Mouse (Mus musculus) CH12.LX (cell line): ENCODE results near the gene 1700086D15Rik. TPM values are rescaled to one million over a fixed set of nuclear protein-coding genes. Genes with fewer than 3 reads are reported as not detected.
A peak's percentile ranks its signal among the peaks of the same experiment; 100 is the strongest.

Experiments used
- DNase-seq: peaks from one replicate; pipeline ENCODE4 v3.0.0-alpha.2; 2013; ENCODE audit errors: extremely low read depth
- H3K27ac ChIP-seq: 2 replicates; pipeline ENCODE4 v1.5.1; 2012; ENCODE audit warnings: low read depth, mild to moderate bottlenecking, control low read depth, moderate library complexity; ENCODE audit not compliant: insufficient read depth
- H3K27me3 ChIP-seq: replicated peaks from 2 replicates; pipeline ENCODE3; 2012; ENCODE audit warnings: inconsistent platforms
- H3K36me3 ChIP-seq, 2 experiments: replicated peaks in 1 of 2; 2 replicates each; pipeline versions ENCODE3 to v1.6.1; 2012; ENCODE audit warnings: inconsistent platforms in 1 of 2, low read length in 1 of 2, mild to moderate bottlenecking in 1 of 2, mixed read lengths in 1 of 2, moderate library complexity in 1 of 2; ENCODE audit not compliant: control insufficient read depth in 1 of 2, insufficient read depth in 1 of 2
- H3K4me1 ChIP-seq, 2 experiments: 2 replicates each; pipeline ENCODE4 v1.6.1; 2012; ENCODE audit warnings: inconsistent platforms in 1 of 2, moderate library complexity in 1 of 2; ENCODE audit not compliant: insufficient read depth in 2 of 2, control insufficient read depth in 1 of 2
- H3K4me2 ChIP-seq: 2 replicates; pipeline ENCODE4 v1.6.1; 2012; ENCODE audit warnings: low read depth, mild to moderate bottlenecking, control low read depth; ENCODE audit not compliant: poor library complexity, insufficient read depth, severe bottlenecking
- H3K4me3 ChIP-seq, 3 experiments: fragments of 150-350 bp in 1 of 3; sonication (generic) in 1 of 3; replicated peaks in 1 of 3; 2 replicates each; pipeline versions ENCODE3 to v1.5.1; 2011 to 2012; ENCODE audit warnings: low read depth in 2 of 3, low read length in 2 of 3, mild to moderate bottlenecking in 2 of 3, moderate library complexity in 2 of 3, control low read depth in 1 of 3, improper control_type of control experiment in 1 of 3, inconsistent platforms in 1 of 3, mixed read lengths in 1 of 3; ENCODE audit not compliant: poor library complexity in 1 of 3
- H3K79me2 ChIP-seq: replicated peaks from 2 replicates; pipeline ENCODE4 v1.6.1; 2012; ENCODE audit warnings: mild to moderate bottlenecking, moderate library complexity; ENCODE audit not compliant: control insufficient read depth, poor library complexity, insufficient read depth, severe bottlenecking; ENCODE audit errors: extremely low read depth
- H3K9ac ChIP-seq: 2 replicates; pipeline ENCODE4 v1.6.1; 2012; ENCODE audit warnings: low read depth, mild to moderate bottlenecking, control low read depth, moderate library complexity; ENCODE audit not compliant: insufficient read depth
- H3K9me3 ChIP-seq: replicated peaks from 2 replicates; pipeline ENCODE3; 2012; ENCODE audit warnings: low read length, inconsistent platforms, mixed read lengths
- CHD2 ChIP-seq: IDR thresholded peaks from 2 replicates; pipeline ENCODE4 v1.6.1; 2011; ENCODE audit warnings: low read length, improper control_type of control experiment
- CTCF ChIP-seq, 2 experiments: IDR thresholded peaks in 1 of 2; conservative IDR thresholded peaks in 1 of 2; 2 replicates each; pipeline ENCODE4 v1.5.1; 2011 to 2012; ENCODE audit warnings: low read depth in 2 of 2, low read length in 2 of 2, improper control_type of control experiment in 1 of 2, inconsistent platforms in 1 of 2, mild to moderate bottlenecking in 1 of 2, moderate library complexity in 1 of 2
- GABPA ChIP-seq: IDR thresholded peaks from 2 replicates; pipeline ENCODE4 v1.6.1; 2012; ENCODE audit warnings: low read depth, low read length, improper control_type of control experiment, inconsistent platforms; ENCODE audit not compliant: insufficient replicate concordance
- HCFC1 ChIP-seq: IDR thresholded peaks from 2 replicates; pipeline ENCODE4 v1.6.1; 2012; ENCODE audit warnings: low read depth, mild to moderate bottlenecking, inconsistent platforms, low read length, improper control_type of control experiment
- JUND ChIP-seq: conservative IDR thresholded peaks from 2 replicates; pipeline ENCODE4 v1.6.1; 2011; ENCODE audit warnings: low read depth, low read length, improper control_type of control experiment
- MAFK ChIP-seq: IDR thresholded peaks from 2 replicates; pipeline ENCODE4 v1.6.1; 2011; ENCODE audit warnings: low read length, improper control_type of control experiment; ENCODE audit not compliant: insufficient replicate concordance
- MAZ ChIP-seq: IDR thresholded peaks from 2 replicates; pipeline ENCODE4 v1.6.1; 2012; ENCODE audit warnings: low read depth, mild to moderate bottlenecking, inconsistent platforms, low read length, improper control_type of control experiment, moderate library complexity
- MEF2A ChIP-seq: IDR thresholded peaks from 2 replicates; pipeline ENCODE4 v1.6.1; 2014; ENCODE audit warnings: low read depth, mild to moderate bottlenecking, inconsistent platforms, low read length, improper control_type of control experiment, borderline replicate concordance
- MXI1 ChIP-seq: IDR thresholded peaks from 2 replicates; pipeline ENCODE4 v1.6.1; 2011; ENCODE audit warnings: mild to moderate bottlenecking, low read depth, low read length, improper control_type of control experiment
- NELFE ChIP-seq: IDR thresholded peaks from 2 replicates; pipeline ENCODE4 v1.6.1; 2011; ENCODE audit warnings: low read depth, low read length, improper control_type of control experiment
- PAX5 ChIP-seq: IDR thresholded peaks from 2 replicates; pipeline ENCODE4 v1.6.1; 2012; ENCODE audit warnings: low read length, inconsistent platforms, mixed read lengths
- POLR2A ChIP-seq: IDR thresholded peaks from 2 replicates; pipeline ENCODE4 v1.6.1; 2011; ENCODE audit warnings: low read depth, mild to moderate bottlenecking, improper control_type of control experiment, low read length
- RAD21 ChIP-seq: IDR thresholded peaks from 2 replicates; pipeline ENCODE4 v1.6.1; 2011; ENCODE audit warnings: low read depth, mild to moderate bottlenecking, low read length, improper control_type of control experiment, moderate library complexity
- SIN3A ChIP-seq: IDR thresholded peaks from 2 replicates; pipeline ENCODE4 v1.6.1; 2012; ENCODE audit warnings: low read length, improper control_type of control experiment, inconsistent platforms
- SMC3 ChIP-seq: IDR thresholded peaks from 2 replicates; pipeline ENCODE4 v1.6.1; 2011; ENCODE audit warnings: low read depth, low read length, improper control_type of control experiment
- USF1 ChIP-seq: IDR thresholded peaks from 2 replicates; pipeline ENCODE4 v1.6.1; 2014; ENCODE audit warnings: low read depth, mild to moderate bottlenecking, inconsistent platforms, low read length, improper control_type of control experiment
- ZC3H11A ChIP-seq: IDR thresholded peaks from 2 replicates; pipeline ENCODE4 v1.6.1; 2012; ENCODE audit warnings: low read depth, mild to moderate bottlenecking, inconsistent platforms, low read length, improper control_type of control experiment
- ZMIZ1 ChIP-seq: IDR thresholded peaks from 2 replicates; pipeline ENCODE4 v1.6.1; 2012; ENCODE audit warnings: low read depth, mild to moderate bottlenecking, inconsistent platforms, low read length, improper control_type of control experiment
- dilution Hi-C: fragments of 300-500 bp; cut with MboI; formaldehyde crosslinking; loops from 2 replicates; pipeline ENCODE4 v1.14.3; 2020; ENCODE audit warnings: low sequenced_read_pairs; ENCODE audit not compliant: extremely low pct_unique_long_range_greater_than_20kb, extremely low pct_ligation_motif_present
- in situ Hi-C: fragments of 300-500 bp; cut with MboI; formaldehyde crosslinking; loops from 3 replicates; pipeline ENCODE4 v1.14.3; 2019; ENCODE audit warnings: low sequenced_read_pairs, low pct_ligation_motif_present, low pct_unique_long_range_greater_than_20kb, mixed read lengths
- polyA plus RNA-seq: library from polyadenylated mRNA; unstranded; fragments of >175 nt; gene quantifications from 2 replicates; pipeline ENCODE4 v1.2.1, GENCODE M21; 2012; ENCODE audit warnings: low read depth; ENCODE audit not compliant: insufficient read length
- total RNA-seq, 2 experiments: library from RNA; depleted of rRNA; stranded (reverse); fragments of 300-350 nt in 1 of 2; fragments of >200 nt in 1 of 2; gene quantifications; 2 replicates each; pipeline ENCODE4 v1.2.3; 2012 to 2014

The 1700086D15Rik gene
- total and polyA plus RNA-seq, 3 experiments, result not detected

- no peaks in the 10 kb centered on the region for H3K79me2 ChIP-seq
- H3K4me3 ChIP-seq, result no peak overlapping the region
- dilution Hi-C loops (no loop called here), in situ Hi-C loops (loop anchor here (10.0 kb wide), 1 partner anchor 478 kb away; no protein-coding TSS in a partner anchor)
- no peak overlapping the region for H3K9ac ChIP-seq
- no peaks in the 10 kb centered on the region for H3K27me3 ChIP-seq
- no peak overlapping the region for H3K27ac ChIP-seq
- H3K4me2 ChIP-seq, result no peak overlapping the region
- H3K4me1 ChIP-seq, result no peaks in the 10 kb centered on the region
- peak; percentile 61 for DNase-seq
- peaks cover 13% of the 10 kb centered on the region for H3K9me3 ChIP-seq
- no peaks in the 10 kb centered on the region for H3K36me3 ChIP-seq
- TF ChIP-seq RAD21 (peak; percentile 83), ZC3H11A (peak; percentile 42), PAX5 (no peak), CTCF (conservative IDR thresholded peaks at IDR 0.05 in 1 of 2, IDR thresholded peaks at IDR 0.05 in 1 of 2; ENCODE audit: low read depth in 2 of 2, low read length in 2 of 2) (peak; percentile 74 to 77; a peak in 3 of 4 replicates), MAZ (no peak), SMC3 (peak; percentile 79), USF1 (no peak), MAFK (no peak), SIN3A (no peak)
Observed at GRCm38 (mm10) chr11:65197280-65197679, 37.6 kb upstream of the 1700086D15Rik start.

- Histone ChIP-seq H3K9me3 (no peaks in the 10 kb centered on the region), H3K4me2 (no peak overlapping the region), H3K27me3 (no peaks in the 10 kb centered on the region), H3K4me3 (no peak overlapping the region), H3K27ac (no peak overlapping the region), H3K9ac (no peak overlapping the region), H3K36me3 (no peaks in the 10 kb centered on the region), H3K79me2 (no peaks in the 10 kb centered on the region), H3K4me1 (no peaks in the 10 kb centered on the region)
- no peak for TF ChIP-seq NELFE
- TF ChIP-seq MXI1, result no peak
- no peak for TF ChIP-seq CHD2
- no peak for TF ChIP-seq ZMIZ1
- no peak for TF ChIP-seq MEF2A
- no peak for TF ChIP-seq POLR2A
- no peak for TF ChIP-seq SIN3A
- TF ChIP-seq MAFK, result no peak
- no peak for TF ChIP-seq SMC3
- no peak for TF ChIP-seq GABPA
- no peak for TF ChIP-seq PAX5
- no peak for TF ChIP-seq JUND
- TF ChIP-seq HCFC1, result no peak
- no peak for TF ChIP-seq CTCF (conservative IDR thresholded peaks at IDR 0.05 in 1 of 2, IDR thresholded peaks at IDR 0.05 in 1 of 2; ENCODE audit: low read depth in 2 of 2, low read length in 2 of 2)
- in situ Hi-C loops (no loop called here), dilution Hi-C loops (no loop called here)
- DNase-seq, result no peak
Observed at GRCm38 (mm10) chr11:65186974-65187373, 27.3 kb upstream of the 1700086D15Rik start.
